Mouse (Mus musculus): Measurements from ENCODE around the gene Sycp2l.
"Not testable (repeated sequence)": the region's sequence is repeated elsewhere in the genome, so short reads cannot be mapped to it uniquely, and the experiment has no call there.

Gene Sycp2l

DNA sequence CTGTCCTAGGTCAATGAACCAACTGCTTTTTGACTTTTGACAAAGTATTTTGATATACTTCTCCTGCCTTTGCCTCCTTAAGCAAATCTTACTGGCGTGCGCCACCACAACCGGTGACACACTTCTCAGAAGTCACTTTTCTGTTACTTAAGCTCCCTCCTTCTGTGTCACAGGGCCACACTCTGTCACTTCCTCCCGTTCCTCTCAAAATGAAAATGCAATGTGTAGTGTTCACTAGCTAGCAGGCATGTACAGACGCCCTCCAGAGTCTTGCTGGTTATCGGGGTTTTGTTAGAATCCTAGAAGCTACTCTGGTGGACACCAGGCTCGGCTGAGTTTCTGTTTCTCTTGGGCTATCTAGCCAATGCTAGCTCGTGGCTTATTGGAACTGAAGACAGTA, 14.2 kb downstream of the Sycp2l start:
- no peak for DNase-seq (ENCODE audit: low spot score in 2 of 2)

DNA sequence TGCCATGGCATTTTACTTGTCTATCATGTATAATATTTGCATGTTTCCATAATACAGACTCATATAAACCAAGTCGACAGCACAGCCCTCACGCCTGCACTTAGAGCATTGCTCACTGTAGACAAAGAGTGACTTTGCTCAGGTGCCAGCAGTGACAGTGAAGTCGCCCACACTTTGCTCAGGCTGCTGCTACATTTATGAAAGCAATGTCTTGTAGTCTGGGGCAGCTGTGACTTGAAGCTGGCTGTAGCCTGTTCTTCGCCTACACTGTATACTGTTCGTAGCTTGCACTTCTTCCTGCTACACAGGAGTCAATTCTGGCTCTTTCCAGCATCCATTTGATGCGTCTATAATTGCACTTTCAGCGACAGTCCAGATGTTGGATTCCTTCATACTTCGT, 15.0 kb downstream of the Sycp2l start:
- DNase-seq (ENCODE audit: low spot score in 2 of 2) = peak; percentile 10 to 53

DNA sequence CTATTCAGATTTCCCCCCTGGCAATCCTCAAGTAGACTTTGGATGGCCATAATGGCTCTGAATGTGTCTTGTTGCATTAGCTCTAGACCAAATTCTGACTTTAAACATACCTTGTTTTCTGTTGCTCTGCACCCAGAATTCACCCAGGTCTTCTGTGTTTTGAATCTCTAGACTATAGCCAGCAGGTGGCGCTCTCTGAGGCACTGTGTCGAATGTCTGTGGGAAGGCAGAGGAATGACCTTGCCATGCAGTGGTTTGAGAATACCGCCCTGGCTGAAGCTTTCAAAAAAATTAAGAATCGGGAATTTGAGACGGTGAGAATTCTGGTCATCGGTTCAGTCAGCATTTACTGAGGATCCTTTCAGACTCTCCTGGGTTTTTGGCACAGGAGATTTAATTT, 20.8 kb downstream of the Sycp2l start:
- peak; percentile 45 to 47 for DNase-seq (ENCODE audit: low spot score in 2 of 2)

DNA sequence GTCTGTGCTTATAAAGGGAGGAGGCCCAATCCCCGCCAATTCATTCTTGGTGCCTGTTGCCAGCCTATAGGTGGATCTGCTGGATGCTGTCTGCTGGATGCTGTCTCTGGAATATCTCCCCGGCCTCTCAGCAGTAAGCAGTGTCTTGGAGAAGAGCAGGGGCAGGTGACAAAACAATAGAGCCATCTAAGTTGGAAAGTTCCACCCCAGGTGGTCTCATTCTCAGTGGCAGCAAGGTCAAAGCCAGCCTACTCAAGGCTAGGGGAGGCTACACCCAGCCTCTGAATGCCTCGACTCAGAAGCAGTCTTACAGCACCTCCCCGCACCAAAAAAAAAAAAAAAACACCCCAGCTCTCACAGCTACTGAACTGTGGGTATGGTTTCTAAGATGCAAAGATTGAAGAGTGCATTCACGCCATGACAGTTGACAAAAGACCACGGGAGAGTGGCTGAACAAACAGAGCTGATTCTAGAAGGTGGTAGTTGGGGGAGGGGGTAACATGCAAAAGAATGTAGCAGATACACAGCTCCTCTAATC, 31.4 kb downstream of the Sycp2l start:
- DNase-seq (ENCODE audit: low spot score in 2 of 2) = no peak

DNA sequence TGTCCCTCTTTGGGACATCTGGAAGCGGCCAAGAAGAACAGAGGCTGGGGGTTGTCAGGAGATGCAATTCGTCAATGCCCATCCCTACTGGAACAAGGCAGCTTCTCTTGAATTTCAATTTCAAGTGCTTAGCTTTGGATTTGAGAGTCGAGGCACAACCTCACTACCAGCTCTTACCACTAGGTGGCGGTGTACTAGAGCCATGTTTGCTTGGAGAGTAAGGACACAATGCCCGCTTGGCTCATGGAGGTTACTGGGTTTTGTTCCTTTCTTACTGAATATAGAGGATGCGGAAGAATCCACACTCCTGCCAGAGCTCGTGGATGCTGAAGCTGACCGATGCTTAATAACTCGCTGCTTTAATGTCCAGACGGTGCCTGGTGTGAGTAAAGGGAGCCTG, 32.2 kb downstream of the Sycp2l start:
- peak; percentile 64 to 76 for DNase-seq (ENCODE audit: low spot score in 2 of 2)

DNA sequence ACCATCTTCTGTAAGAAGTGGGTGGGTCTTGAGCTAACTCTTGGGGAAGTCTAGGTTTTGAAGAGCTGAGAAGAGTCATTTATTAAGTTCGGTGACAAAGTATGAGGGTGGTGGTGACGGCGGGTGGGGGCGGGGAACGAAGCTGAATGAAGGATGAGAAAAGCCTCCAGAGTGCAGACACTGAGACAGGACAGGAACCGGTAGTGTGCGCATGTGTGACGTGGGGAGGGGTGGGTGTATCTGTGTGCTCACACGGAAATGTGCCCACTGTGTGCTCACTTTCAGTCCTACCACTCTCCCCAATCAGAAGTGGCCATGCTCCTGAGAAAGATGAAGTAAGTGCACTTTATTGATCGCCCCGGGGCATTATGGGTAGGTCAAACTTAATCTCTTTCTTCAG, 39.0 kb downstream of the Sycp2l start:
- no peak for DNase-seq (ENCODE audit: low spot score in 2 of 2)

DNA sequence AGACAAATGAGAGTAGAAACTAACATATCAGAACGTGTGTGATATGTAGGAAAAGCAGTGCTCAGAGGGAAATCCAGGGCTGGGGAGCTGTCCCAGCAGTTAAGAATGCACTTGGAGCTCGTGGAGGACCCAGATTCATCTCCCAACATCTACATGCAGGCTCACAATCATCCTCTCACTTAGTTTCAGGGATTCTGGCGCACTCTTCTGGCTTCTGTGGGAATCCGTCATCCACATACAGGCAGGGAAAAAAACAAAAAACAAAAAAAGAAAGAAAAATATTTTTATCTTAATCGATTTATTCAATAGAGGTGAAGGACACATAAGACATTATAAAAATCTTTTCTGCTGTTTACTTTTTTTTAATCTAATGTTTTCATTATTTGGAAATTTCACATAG, 44.3 kb downstream of the Sycp2l start:
- no peak for DNase-seq (ENCODE audit: low spot score in 2 of 2)

DNA sequence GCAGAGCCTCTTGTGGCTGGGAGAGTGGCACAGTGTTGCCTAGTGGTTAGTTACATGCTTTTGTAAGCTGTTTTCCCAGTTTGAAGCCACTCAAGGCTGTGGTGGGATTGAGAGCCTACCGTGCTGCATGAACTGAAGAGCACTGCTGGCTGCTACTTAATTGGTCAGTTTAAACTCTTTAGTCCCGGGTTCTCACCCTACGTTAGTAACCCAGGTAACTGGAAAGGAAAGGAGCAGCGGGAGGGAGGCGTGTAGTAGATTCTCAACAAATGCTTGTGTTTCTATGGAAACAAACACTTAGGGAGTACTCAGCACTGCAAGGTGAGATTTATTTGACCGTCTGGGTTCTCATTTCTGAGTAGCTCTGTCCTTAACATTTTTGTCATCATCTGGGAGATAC, 73.8 kb downstream of the Sycp2l start:
- no peak for DNase-seq (ENCODE audit: low spot score in 2 of 2)

DNA sequence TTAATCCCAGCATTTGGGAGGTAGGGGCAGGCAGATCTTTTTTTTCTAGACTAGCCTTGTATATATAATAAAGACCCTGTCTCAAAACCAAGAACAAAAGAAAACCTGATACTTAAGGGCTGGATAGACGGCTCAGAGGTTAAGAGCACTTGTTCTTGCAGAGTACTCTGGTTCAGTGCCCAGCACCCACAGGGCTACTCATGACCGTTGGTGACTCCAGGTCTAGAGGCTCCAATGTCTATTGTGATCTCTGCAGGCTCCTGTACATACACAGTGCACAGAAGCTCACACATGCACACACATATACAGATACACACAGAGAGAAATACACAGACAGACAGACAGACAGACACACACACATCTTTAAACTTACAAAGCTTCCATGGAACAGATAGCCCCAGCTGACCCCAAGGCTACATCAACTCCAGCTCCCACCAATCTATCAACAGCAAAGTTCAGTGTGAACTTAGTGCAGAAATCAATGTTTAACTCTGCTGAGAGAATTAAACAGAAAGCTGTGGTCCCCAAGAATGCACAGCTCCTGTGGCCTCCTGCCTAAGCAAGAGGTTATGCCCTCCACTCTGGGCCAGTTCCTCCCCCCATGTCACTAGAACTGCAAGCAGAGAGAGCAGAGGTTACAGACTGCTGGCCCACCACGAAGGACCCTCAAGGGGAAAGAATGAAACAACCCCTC, 81.7 kb downstream of the Sycp2l start:
- no peak for DNase-seq (ENCODE audit: low spot score in 2 of 2)

DNA sequence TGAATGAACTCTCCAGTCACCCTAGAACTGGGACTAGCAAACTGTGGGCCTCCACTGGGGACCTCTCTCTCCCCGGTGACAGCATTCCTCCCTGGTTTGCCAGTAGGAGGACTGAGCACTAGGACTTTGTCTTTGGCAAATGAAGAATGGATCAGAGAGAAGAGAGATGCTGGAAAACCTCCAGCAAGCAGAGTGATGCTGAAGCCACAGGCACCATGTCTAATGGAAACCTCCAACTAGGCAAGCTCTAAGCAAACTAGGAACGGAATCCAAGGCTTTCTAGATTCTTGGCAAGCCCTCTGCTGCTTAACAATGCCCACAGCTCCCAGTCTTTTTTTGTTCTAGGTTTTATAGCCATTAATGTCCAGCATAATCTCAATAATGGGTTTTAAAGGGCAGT, 86.8 kb downstream of the Sycp2l start:
- DNase-seq (ENCODE audit: low spot score in 2 of 2) = peak in 1 of 2 experiments; percentile 11

DNA sequence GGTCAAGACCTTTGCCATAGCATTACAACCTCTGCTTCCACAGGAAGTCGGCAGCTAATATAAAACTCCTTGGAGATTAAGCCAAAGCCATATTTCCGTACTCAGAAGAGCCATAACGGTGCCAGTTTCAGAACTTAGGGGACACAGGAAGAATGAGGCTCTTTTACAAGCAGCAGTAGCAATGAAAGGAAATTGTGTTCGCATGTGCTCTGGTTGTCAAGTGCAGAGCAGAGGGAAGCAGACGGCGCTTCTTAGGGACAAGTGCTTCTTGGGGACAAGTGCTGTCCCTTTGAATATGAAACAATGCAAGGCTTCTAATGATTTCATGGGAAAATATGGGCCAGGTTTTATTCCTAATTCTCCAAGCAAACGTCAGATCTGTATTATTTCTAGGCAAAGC, 89.2 kb downstream of the Sycp2l start:
- DNase-seq (ENCODE audit: low spot score in 2 of 2) = no peak

DNA sequence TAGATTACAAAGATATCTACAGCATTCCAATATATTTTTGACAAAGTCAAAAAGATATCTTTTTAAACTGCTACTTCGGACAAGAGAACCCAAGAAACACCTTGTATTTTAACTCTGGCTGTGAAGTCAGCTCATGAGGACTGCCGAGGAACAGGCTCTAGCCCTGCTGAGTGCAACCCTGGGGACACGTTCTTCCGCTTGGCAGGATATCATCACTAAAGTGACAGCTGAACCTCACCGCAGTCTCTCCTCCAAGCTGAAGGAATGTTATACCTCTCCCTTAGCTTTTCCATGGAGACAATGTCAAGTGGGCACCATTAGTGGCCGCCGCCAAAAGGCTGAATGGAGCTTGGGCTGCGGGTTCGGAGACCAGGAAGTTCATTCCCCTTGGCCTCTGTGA, 89.6 kb downstream of the Sycp2l start:
- DNase-seq (ENCODE audit: low spot score in 2 of 2) = no peak

DNA sequence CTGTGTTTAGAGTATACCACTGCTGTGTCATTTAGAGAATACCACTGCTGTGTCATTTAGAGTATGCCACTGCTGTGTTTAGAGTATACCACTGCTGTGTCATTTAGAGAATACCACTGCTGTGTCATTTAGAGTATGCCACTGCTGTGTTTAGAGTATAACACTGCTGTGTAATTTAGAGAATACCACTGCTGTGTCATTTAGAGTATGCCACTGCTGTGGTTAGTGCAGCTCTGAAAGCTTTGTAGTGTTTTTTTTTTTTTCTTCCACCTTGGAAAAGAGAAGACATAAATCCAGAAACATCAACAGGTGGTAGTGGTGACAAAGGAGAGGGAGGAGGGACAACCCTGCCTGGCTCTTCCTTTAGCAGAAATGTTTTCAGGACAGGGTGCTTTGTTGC, 91.5 kb downstream of the Sycp2l start:
- not testable (repeated sequence) for DNase-seq (ENCODE audit: low spot score in 2 of 2)

DNA sequence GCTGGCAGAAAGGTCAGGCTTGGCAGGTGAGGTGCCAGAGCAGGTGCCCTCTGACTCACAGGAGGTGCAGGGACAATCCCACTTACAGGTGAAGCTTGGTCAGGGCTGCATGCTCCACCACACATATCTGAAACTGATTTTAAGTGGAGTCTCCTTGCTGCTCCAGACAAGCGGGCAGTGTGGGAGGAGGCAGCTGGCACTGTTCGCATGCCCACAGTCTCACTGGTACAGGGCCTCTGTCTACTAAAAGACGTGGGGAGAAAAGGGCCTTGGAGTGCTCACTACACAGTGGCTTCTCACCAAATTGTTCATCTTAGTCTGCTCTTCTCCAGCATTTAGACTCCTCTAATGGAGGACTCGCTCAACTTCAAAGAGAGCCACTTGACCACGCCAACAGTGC, 92.1 kb downstream of the Sycp2l start:
- peak; percentile 48 to 62 for DNase-seq (ENCODE audit: low spot score in 2 of 2)

DNA sequence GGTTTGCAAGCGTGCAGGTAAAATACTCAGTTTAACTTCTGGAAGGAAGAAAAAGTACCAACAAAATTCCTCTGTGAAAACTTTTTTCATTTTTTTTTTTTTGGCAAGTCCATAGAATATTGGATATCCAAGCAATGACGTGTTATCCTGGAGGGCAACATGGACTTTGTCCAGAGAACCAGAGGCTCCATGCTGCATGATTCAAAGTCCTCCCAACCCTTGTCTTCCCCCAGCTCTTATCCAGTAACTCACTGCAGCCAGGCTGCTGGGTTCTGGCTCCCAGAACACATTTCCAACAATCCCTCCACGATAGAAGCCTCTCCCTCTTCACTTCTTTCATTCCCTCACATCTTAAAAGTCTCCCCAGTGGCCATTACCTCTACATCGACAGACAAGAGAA, 97.2 kb downstream of the Sycp2l start:
- no peak for DNase-seq (ENCODE audit: low spot score in 2 of 2)

DNA sequence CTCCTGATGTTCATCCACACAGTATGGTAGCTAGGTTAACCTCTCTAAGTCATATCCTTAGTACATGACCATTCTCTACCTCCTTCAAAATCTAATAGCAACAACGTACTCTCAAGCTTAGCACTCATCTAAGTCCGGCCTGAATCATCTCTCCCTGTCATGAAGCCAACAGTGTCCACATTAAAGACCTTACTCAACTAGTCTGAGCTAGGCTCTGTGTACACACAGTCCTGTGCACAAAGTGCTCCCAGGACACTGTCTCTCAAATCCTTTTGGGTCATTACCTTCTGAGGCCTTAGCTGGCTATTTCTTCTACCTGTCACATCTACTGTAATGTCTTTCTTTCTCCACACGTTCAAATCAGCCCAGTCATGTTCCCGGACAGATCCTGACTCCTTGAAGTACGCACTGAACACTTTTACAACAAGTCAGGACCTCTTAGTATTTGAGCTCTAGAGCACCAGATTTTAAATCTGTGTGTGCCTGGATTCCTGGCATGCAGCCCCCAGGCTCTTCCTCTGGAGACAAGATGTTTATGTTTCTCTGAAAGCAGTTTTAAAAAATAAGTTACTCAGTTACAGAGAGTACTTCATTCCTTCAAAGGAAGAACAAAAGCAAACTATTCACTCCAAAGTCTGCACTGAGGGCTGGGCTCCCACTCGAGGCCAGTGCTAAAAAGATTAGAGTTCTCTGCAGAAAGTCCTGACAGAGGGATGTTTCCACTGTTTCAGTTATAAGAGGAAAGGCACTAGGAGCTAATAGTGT, 98.6 kb downstream of the Sycp2l start:
- DNase-seq (ENCODE audit: low spot score in 2 of 2) = no peak

DNA sequence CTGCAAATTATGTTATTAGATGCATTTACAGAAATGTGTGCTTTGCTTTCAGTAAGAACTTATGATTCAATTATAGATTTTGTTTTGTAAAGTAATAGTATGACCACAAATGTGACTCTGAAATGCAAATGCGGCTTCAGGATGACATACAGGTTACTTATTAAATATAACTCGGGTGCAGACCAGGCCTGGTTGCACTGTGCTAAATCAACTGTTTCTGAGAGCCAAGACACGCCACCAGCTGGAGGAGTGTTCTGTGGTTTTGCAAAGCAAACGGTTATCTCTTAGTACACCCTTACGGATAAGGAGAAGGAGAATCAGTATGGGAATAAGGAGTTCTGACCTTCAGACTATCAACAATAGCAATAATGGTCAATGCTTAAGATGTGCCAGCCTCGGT, 101.6 kb downstream of the Sycp2l start:
- no peak for DNase-seq (ENCODE audit: low spot score in 2 of 2)

DNA sequence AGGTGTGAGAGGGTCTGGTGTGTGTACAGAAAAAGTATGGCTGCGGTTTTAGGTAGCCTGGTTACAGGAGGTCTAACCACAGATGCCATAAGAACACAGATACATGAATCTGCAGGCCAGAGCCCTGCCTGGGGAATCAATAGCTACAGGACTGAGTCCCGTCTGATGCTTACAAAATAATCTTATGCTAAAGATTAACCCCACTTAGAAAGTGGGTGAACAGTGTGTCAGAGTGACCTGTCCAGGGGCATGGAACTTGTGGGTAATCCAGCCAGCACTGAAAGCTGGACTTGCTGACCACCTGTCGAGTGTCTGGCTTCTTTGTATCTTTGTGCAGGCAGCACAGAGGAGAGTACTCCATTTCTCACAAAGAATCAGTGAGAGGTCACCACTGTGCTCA, 102.1 kb downstream of the Sycp2l start:
- no peak for DNase-seq (ENCODE audit: low spot score in 2 of 2)

DNA sequence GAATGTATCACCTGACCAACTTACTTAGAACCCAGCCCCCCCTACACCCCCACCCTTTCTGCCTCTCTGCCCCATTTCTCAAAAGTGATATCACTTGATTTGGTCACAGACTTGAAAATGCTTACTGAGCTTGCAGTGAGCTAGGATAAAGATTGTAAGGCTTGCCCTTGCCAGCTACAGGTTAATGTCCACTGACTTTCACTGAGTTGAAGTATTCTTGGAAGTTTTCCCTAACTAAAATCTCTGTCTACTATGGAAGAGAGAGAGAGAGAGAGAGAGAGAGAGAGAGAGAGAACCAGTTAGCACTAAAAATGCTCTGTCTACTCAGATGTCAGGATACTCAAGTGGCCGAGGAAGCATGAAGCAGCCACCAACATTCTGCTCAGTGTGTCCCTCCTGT, 104.9 kb downstream of the Sycp2l start:
- no peak for DNase-seq (ENCODE audit: low spot score in 2 of 2)

DNA sequence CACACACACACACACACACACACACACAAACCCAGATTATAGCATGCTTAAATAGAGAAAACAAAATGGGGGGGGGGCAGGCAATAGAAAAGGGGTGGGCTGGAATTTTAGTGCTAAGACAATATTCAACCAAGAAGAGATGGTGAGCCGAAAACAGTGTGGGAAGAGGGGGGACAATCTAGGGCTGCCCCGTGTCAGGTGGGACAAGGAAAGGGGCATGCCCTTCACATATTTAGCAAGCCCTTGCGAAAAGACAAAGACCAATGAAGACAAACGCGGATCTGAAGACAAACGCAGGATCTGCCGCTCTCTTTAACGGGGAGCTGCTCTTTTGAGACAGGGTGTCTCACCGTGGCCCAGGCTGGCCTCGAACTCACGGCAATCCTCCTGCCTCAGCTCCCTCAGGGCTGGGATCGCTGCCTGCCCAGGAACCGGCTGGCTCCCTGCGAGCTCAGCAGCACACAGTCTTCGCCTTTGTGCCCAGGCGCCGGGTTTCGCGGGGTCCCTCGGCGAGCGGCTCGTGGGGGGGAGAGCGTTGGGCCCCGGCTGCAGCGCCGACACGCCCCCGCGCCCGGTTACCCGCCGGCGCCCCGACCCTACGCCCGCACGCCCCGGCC, 105.7 kb downstream of the Sycp2l start:
- peak in 1 of 2 experiments; percentile 34 for DNase-seq (ENCODE audit: low spot score in 2 of 2)

DNA sequence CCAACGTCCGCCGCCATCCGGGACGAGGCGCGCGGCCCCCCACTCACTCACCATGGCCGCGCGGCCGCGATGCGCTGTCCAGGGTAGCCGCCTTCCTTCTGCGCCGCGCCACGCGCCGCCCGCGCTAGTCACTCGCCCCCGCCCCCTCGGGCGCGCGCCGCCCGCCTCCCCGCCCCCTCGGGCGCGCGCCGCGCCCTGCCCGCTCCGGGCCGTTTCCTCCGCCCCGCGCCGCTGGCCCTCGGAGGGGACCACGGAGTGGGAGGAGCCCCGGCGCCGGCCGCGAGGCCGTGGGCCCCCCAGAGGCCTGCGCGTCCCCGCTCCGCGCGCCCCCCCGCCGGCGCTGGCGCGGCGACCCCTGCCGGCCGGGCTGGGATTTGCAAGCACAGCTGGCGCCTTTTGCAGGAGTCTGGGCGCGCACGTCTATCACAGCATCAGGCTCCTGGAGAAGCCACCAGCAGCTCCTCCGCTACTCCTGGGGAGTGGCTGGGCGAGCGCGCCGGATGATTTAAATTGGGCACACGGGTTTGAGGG, 106.3 kb downstream of the Sycp2l start, which contains the start of gene Elovl2:
Elovl2 (minus strand) TSS at position 102 of the 531 bp plus-strand sequence.
- peak; percentile 54 to 57 for DNase-seq (ENCODE audit: low spot score in 2 of 2)
